Comparison of ENCODE assay signal across 32 mouse cellular contexts in the genomic region with DNA sequence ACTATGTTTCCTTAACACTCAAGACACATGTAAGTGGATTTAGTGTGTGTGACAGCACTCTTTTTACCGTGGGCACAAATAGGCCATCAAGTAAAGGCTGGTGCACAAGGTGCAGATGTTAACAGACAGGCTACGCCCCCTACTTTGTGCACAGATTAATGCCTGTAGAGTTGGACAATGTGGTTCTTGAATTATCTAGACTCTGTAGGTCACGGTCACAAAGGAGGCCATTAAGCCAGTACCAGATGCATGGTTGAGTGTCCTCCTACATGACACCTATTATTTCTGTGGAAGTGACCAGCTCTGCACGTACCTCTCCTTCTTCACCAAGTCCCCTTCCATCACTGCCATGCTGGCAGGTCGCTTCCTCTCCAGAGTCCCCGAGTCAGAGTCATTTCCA.
"Had no signal": no experiment of that assay in that cellular context is flagged by ENCODE, and none has a peak within 500 bp of the region (broad histone marks: within the 10 kb centered on the region; RNA-seq: fewer than 3 reads in every experiment).

No protein-coding gene starts in this region.

- H3K27me3 ChIP-seq: limb, embryonic 12.5 days; limb, embryonic 13.5 days; limb, embryonic 15.5 days; liver, embryonic 12.5 days; liver, embryonic 13.5 days; liver, embryonic 15.5 days; lung, embryonic 15.5 days; megakaryocyte, embryonic 14.5 days; midbrain, embryonic 12.5 days; midbrain, embryonic 13.5 days; midbrain, embryonic 15.5 days; neural tube, embryonic 12.5 days had no signal

- DNase-seq: left cerebral cortex, postnatal 4 days; liver; liver, embryonic 13.5 days; liver, postnatal 0 days; lung, adult 18-20 months; lung, adult 2 months; lung, embryonic 14.5 days; lung, postnatal 10 days; lung, postnatal 14 days; lung, postnatal 36 days; lung, postnatal 4 days; midbrain, embryonic 14.5 days had no signal

- H3K4me2 ChIP-seq: limb, embryonic 12.5 days; limb, embryonic 13.5 days; limb, embryonic 15.5 days; liver, embryonic 11.5 days; liver, embryonic 12.5 days; liver, embryonic 13.5 days; liver, embryonic 15.5 days; lung, embryonic 14.5 days; lung, embryonic 15.5 days; midbrain, embryonic 12.5 days; midbrain, embryonic 13.5 days; midbrain, embryonic 15.5 days; neural tube, embryonic 12.5 days had no signal

- H3K4me3 ChIP-seq: left cerebral cortex, adult 2 months; limb, embryonic 10.5 days; limb, embryonic 12.5 days; limb, embryonic 13.5 days; limb, embryonic 15.5 days; liver, embryonic 12.5 days; liver, embryonic 13.5 days; liver, embryonic 15.5 days; lung, embryonic 15.5 days; megakaryocyte, embryonic 14.5 days; midbrain, embryonic 10.5 days; midbrain, embryonic 12.5 days; midbrain, embryonic 13.5 days; midbrain, embryonic 15.5 days; myocyte; neural tube, embryonic 12.5 days had no signal

- ATAC-seq: liver, embryonic 12.5 days; liver, postnatal 0 days; lung, postnatal 0 days; midbrain, embryonic 13.5 days; midbrain, embryonic 15.5 days; midbrain, embryonic 16.5 days had no signal

- H3K4me1 ChIP-seq: limb, embryonic 10.5 days; limb, embryonic 12.5 days; limb, embryonic 13.5 days; limb, embryonic 15.5 days; liver, embryonic 12.5 days; liver, embryonic 13.5 days; liver, embryonic 15.5 days; lung, embryonic 15.5 days; midbrain, embryonic 10.5 days; midbrain, embryonic 12.5 days; midbrain, embryonic 13.5 days; midbrain, embryonic 15.5 days; neural tube, embryonic 12.5 days had no signal

- H3K9me3 ChIP-seq: limb, embryonic 10.5 days; limb, embryonic 12.5 days; limb, embryonic 13.5 days; limb, embryonic 15.5 days; liver, embryonic 12.5 days; liver, embryonic 13.5 days; liver, embryonic 15.5 days; lung, embryonic 15.5 days; megakaryocyte, embryonic 14.5 days; midbrain, embryonic 10.5 days; midbrain, embryonic 12.5 days; midbrain, embryonic 13.5 days; midbrain, embryonic 15.5 days; neural tube, embryonic 12.5 days had no signal

- H3K27ac ChIP-seq: left cerebral cortex, adult 2 months; limb, embryonic 10.5 days; limb, embryonic 12.5 days; limb, embryonic 13.5 days; limb, embryonic 15.5 days; liver, embryonic 12.5 days; liver, embryonic 13.5 days; liver, embryonic 14.5 days; liver, embryonic 15.5 days; lung, embryonic 15.5 days; macrophage; midbrain, embryonic 10.5 days; midbrain, embryonic 12.5 days; midbrain, embryonic 13.5 days; midbrain, embryonic 15.5 days; neural tube, embryonic 12.5 days had no signal

- H3K9ac ChIP-seq: limb, embryonic 12.5 days; limb, embryonic 13.5 days; limb, embryonic 15.5 days; liver, embryonic 12.5 days; liver, embryonic 13.5 days; liver, embryonic 14.5 days; liver, embryonic 15.5 days; liver, postnatal 0 days; lung, embryonic 14.5 days; lung, embryonic 15.5 days; midbrain, embryonic 12.5 days; midbrain, embryonic 13.5 days; midbrain, embryonic 15.5 days; neural tube, embryonic 12.5 days had no signal
